Mouse (Mus musculus): ENCODE measurements around the gene Rc3h1.

DNA sequence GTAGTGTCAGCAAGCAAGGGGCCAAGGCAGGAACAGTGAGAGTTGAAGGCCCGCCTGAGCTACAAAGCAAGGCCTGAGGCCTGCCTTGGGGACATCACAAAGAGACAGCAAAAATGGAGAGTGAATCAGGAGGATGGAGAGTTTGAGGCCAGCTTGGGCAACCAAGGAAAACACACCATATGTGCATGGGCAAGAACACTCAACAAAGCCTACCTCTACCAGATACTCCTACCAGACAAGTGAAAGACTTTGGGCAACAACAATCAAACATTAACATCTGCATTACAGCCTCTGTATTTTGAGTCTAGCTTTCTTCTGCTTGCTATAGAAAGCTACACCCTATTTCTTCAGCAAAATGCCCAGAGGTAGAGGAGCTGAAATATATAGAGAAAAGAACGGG lies 101.8 kb downstream of the Rc3h1 start:
- TF ChIP-seq CTCF (IDR thresholded peaks at IDR 0.05; ENCODE audit: low read depth, low read length): no peak
- TF ChIP-seq POLR2AphosphoS5 (IDR thresholded peaks at IDR 0.05; ENCODE audit: insufficient replicate concordance, low read depth, low read length): no peak
- TF ChIP-seq GATA1 (IDR thresholded peaks at IDR 0.05; ENCODE audit: borderline replicate concordance, low read length): no peak

All from G1E (cell line).